Mouse (Mus musculus) B cell, adult (primary cell): ENCODE results near the gene Rab6a. TPM values are rescaled to one million over a fixed set of nuclear protein-coding genes. Genes with fewer than 3 reads are reported as not detected.

Experiments
- total RNA-seq: library from RNA; stranded (reverse); gene quantifications from 4 replicates; pipeline ENCODE4 v1.2.4, GENCODE M21; 2023; ENCODE audit not compliant: inconsistent age

Gene Rab6a
- total RNA-seq = 49.3 to 56.8 TPM (median 50.6 TPM) in 4 replicates

DNA sequence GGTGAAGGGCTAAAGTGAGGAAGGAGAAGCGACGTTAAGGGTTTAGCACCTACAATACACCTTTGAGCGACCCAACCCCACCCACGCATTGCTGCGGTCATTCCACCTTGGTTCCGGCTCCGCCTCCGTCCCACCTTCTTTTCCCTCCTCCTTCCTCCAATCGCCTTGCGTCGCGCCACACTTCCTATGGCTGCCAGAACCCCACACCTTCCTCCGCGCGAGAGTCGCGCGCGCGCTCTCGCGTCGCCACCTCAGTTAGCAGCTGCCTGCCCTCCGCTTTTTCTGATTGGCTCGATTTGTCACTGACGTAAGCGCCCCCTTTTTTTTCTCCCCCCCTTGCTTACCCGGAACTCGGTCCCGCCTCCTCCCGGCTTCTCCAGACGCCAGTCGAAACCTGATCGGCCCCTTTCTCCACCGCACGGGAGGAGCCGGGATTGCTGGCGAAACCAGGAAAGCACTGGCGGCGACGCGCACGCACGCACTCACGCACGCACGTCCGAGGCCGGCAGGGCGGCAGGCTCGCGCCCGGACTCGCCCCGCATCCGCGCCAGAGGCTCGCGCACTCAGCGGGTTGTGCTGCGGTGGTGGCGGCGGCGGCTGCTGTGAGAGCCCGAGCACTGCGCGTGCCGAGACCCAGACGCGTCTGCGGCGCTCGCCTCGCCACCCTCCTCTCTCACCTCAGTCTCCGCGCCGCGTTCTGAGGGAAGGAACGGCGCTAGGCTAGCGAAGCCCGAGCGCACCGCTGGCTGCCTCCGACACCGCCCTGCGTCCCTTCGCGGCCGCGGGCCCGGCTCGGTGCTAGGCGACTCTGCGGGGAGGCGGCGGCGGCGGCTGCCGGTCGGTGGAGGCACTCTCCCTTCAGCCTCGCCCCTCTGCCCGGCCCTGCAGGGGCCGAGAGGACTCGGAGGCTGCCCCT lies at the start of gene Rab6a:
Gene Rab6a, plus strand, starts transcription at position 197 of the 916 bp plus-strand sequence.

GRCm38 (mm10) chr7:100608130-100608741 lies 1.0 kb downstream of the Rab6a start, which contains the start of gene Mrpl48:
Gene Mrpl48, minus strand, starts transcription at chr7:100608301.

GRCm38 (mm10) chr7:100662231-100662630 lies 55.0 kb downstream of the Rab6a start, which contains the start of gene Plekhb1:
Gene Plekhb1, minus strand, starts transcription at chr7:100662414.

Other genes starting within 250 kb of the Rab6a start
- gene C2cd3, start 235.2 kb upstream of the Rab6a start, total RNA-seq = 67.3 to 80.2 TPM (median 75.1 TPM) in 4 replicates
- gene Ppme1, start 235.1 kb upstream of the Rab6a start, total RNA-seq = 32.1 to 36.4 TPM (median 34.5 TPM) in 4 replicates
- 0.45 to 1.6 TPM (median 0.99 TPM) in 4 replicates for gene Ucp3, start 134.4 kb upstream of the Rab6a start, total RNA-seq
- 1,091 to 1,157 TPM (median 1,116 TPM) in 4 replicates for gene Ucp2, start 114.1 kb upstream of the Rab6a start, total RNA-seq
- gene Dnajb13, start 92.5 kb upstream of the Rab6a start, total RNA-seq = 0.45 to 1.2 TPM (median 0.60 TPM) in 3 of 4 replicates, not detected in the other
- gene Coa4, start 70.3 kb upstream of the Rab6a start, total RNA-seq = 6.4 to 13.8 TPM (median 6.9 TPM) in 4 replicates
- gene Mrpl48, start 891 bp downstream of the Rab6a start, total RNA-seq = 27.7 to 31.3 TPM (median 30.1 TPM) in 4 replicates
- not detected in 4 replicates for gene Plekhb1, start 55.0 kb downstream of the Rab6a start, total RNA-seq
- 29.1 to 45.1 TPM (median 41.1 TPM) in 4 replicates for gene Fam168a, start 99.2 kb downstream of the Rab6a start, total RNA-seq